ENCODE assay signal across 12 mouse cellular contexts in genomic region chr1:86379161-86379569, GRCm38 (mm10). TPM values are rescaled to one million over a fixed set of nuclear protein-coding genes. Genes with fewer than 3 reads are reported as not detected.
A peak's percentile ranks its signal among the peaks of the same experiment; 100 is the strongest.
DNase-seq lines count a peak whose midpoint lies in the region; ATAC-seq lines count a peak whose summit lies in the region.
"Had no signal": no experiment of that assay in that cellular context is flagged by ENCODE, and none has a peak within 500 bp of the region (broad histone marks: within the 10 kb centered on the region; RNA-seq: fewer than 3 reads in every experiment).

No protein-coding gene starts in this region.

- no peaks in the 10 kb centered on the region for H3K36me3 ChIP-seq in hindbrain, embryonic 12.5 days
- H3K36me3 ChIP-seq in hindbrain, embryonic 14.5 days (replicated peaks; ENCODE audit: control insufficient read depth, insufficient read depth): no peaks in the 10 kb centered on the region
- H3K36me3 ChIP-seq in heart, embryonic 15.5 days: no peaks in the 10 kb centered on the region
- H3K36me3 ChIP-seq: forebrain, embryonic 12.5 days; lung, embryonic 15.5 days had no signal

- DNase-seq in hindbrain, embryonic 14.5 days (ENCODE audit: low spot score): no peak
- DNase-seq in brain, adult 2 months (ENCODE audit: low read depth, low spot score): peak; percentile 57
- peak; percentile 25 to 44 for DNase-seq in right cerebral cortex, adult 2 months (ENCODE audit: low spot score in 2 of 2)
- DNase-seq in adrenal gland, postnatal 4 days (ENCODE audit: low spot score in 2 of 2): no peak
- DNase-seq in urinary bladder, postnatal 36 days (ENCODE audit: low spot score in 2 of 2): no peak
- DNase-seq: adrenal gland, adult 2 months; cerebellum, postnatal 25 days had no signal

- H3K4me3 ChIP-seq in hindbrain, embryonic 12.5 days: no peak overlapping the region
- H3K4me3 ChIP-seq in hindbrain, embryonic 14.5 days (replicated peaks; ENCODE audit: low read length): no peak overlapping the region
- H3K4me3 ChIP-seq in heart, embryonic 15.5 days: 0 out of 2 replicates have a peak overlapping the region, but pooled peaks have one; percentile 20
- H3K4me3 ChIP-seq: forebrain, embryonic 12.5 days; lung, embryonic 15.5 days had no signal

- 81% methylated on average over 9 of the region's 9 CpGs for WGBS in hindbrain, embryonic 12.5 days
- 80% methylated on average over 9 of the region's 9 CpGs for WGBS in hindbrain, embryonic 14.5 days
- 27% methylated on average over 9 of the region's 9 CpGs for WGBS in heart, embryonic 15.5 days

- no peaks in the 10 kb centered on the region for H3K9me3 ChIP-seq in hindbrain, embryonic 12.5 days (replicated peaks)
- H3K9me3 ChIP-seq in hindbrain, embryonic 14.5 days (ENCODE audit: control insufficient read depth, low read length): no peaks in the 10 kb centered on the region
- H3K9me3 ChIP-seq in heart, embryonic 15.5 days (replicated peaks): no peaks in the 10 kb centered on the region
- H3K9me3 ChIP-seq: forebrain, embryonic 12.5 days; lung, embryonic 15.5 days had no signal

- no peak overlapping the region for H3K4me2 ChIP-seq in hindbrain, embryonic 12.5 days (replicated peaks)
- no peak overlapping the region for H3K4me2 ChIP-seq in hindbrain, embryonic 14.5 days (replicated peaks)
- H3K4me2 ChIP-seq in heart, embryonic 15.5 days: peak overlapping the region; percentile 48
- H3K4me2 ChIP-seq: forebrain, embryonic 12.5 days; lung, embryonic 15.5 days had no signal

- H3K9ac ChIP-seq in hindbrain, embryonic 12.5 days: no peak overlapping the region
- no peak overlapping the region for H3K9ac ChIP-seq in hindbrain, embryonic 14.5 days
- H3K9ac ChIP-seq in heart, embryonic 15.5 days: no peak overlapping the region
- H3K9ac ChIP-seq: forebrain, embryonic 12.5 days; lung, embryonic 15.5 days had no signal

- peak overlapping the region; percentile 35; the same call in 1 of the 2 replicates for H3K27ac ChIP-seq in hindbrain, embryonic 12.5 days
- no peak overlapping the region for H3K27ac ChIP-seq in hindbrain, embryonic 14.5 days
- H3K27ac ChIP-seq in heart, embryonic 15.5 days: peak overlapping the region; percentile 81
- H3K27ac ChIP-seq: forebrain, embryonic 12.5 days; lung, embryonic 15.5 days had no signal

- no peak for ATAC-seq in hindbrain, embryonic 12.5 days (ENCODE audit: low FRiP score)
- ATAC-seq in hindbrain, embryonic 14.5 days (ENCODE audit: low FRiP score): no peak
- no peak; the same call in 1 of the 2 replicates for ATAC-seq in heart, embryonic 15.5 days (replicated peaks; ENCODE audit: insufficient number of reproducible peaks, insufficient read depth, low FRiP score, low read depth)

- H3K4me1 ChIP-seq in hindbrain, embryonic 12.5 days: no peaks in the 10 kb centered on the region
- H3K4me1 ChIP-seq in hindbrain, embryonic 14.5 days (replicated peaks; ENCODE audit: control insufficient read depth, insufficient read depth, low read length): no peaks in the 10 kb centered on the region
- H3K4me1 ChIP-seq in heart, embryonic 15.5 days (replicated peaks): peaks cover 41% of the 10 kb centered on the region
- H3K4me1 ChIP-seq: forebrain, embryonic 12.5 days had no signal

- H3K27me3 ChIP-seq in hindbrain, embryonic 12.5 days: no peaks in the 10 kb centered on the region
- H3K27me3 ChIP-seq in hindbrain, embryonic 14.5 days (ENCODE audit: control insufficient read depth, insufficient read depth, low read length): no peaks in the 10 kb centered on the region
- no peaks in the 10 kb centered on the region for H3K27me3 ChIP-seq in heart, embryonic 15.5 days
- H3K27me3 ChIP-seq: forebrain, embryonic 12.5 days; lung, embryonic 15.5 days had no signal

RNA-seq across cellular contexts. Expression of gene Ncl, which starts 20.0 kb away (rescaled TPM):
- 345 and 366 TPM in 2 replicates for polyA plus RNA-seq in hindbrain, embryonic 12.5 days (2016; fragmentation: Nextera tagmentation; extraction: Ambion mirVana)
- 144 and 145 TPM in 2 replicates for polyA plus RNA-seq in hindbrain, embryonic 14.5 days (2014; fragmentation: Nextera tagmentation; extraction: Ambion mirVana)
- polyA plus RNA-seq in heart, embryonic 15.5 days (2015; fragmentation: Nextera tagmentation; extraction: Ambion mirVana): 219 and 239 TPM in 2 replicates
- 100 to 1,000 TPM; 335 to 347 TPM for total RNA-seq in adrenal gland, postnatal 4 days (2021)

RNA-seq across cellular contexts. Expression of gene Nmur1, which starts 46.9 kb away (rescaled TPM):
- 0.23 TPM in 1 of 2 replicates, not detected in the other for polyA plus RNA-seq in hindbrain, embryonic 12.5 days (2016; fragmentation: Nextera tagmentation; extraction: Ambion mirVana)
- polyA plus RNA-seq in hindbrain, embryonic 14.5 days (2014; fragmentation: Nextera tagmentation; extraction: Ambion mirVana): not detected in 2 replicates
- polyA plus RNA-seq in heart, embryonic 15.5 days (2015; fragmentation: Nextera tagmentation; extraction: Ambion mirVana): not detected in 2 replicates
- total RNA-seq in adrenal gland, postnatal 4 days (2021): not detected
- total RNA-seq: adrenal gland, adult 2 months; layer of hippocampus, adult 18-20 months had no signal
- polyA plus RNA-seq: forebrain, embryonic 12.5 days had no signal

RNA-seq across cellular contexts. Expression of gene Tex44, which starts 47.0 kb away (rescaled TPM):
- not detected in 2 replicates for polyA plus RNA-seq in hindbrain, embryonic 12.5 days (2016; fragmentation: Nextera tagmentation; extraction: Ambion mirVana)
- polyA plus RNA-seq in hindbrain, embryonic 14.5 days (2014; fragmentation: Nextera tagmentation; extraction: Ambion mirVana): not detected in 2 replicates
- polyA plus RNA-seq in heart, embryonic 15.5 days (2015; fragmentation: Nextera tagmentation; extraction: Ambion mirVana): not detected in 2 replicates
- not detected for total RNA-seq in adrenal gland, postnatal 4 days (2021)
- total RNA-seq: adrenal gland, adult 2 months; layer of hippocampus, adult 18-20 months had no signal
- polyA plus RNA-seq: adrenal gland, adult 2 months; forebrain, embryonic 12.5 days; lung, embryonic 15.5 days had no signal

Comparison
In these comparisons a context has a peak if more than half of its experiments do, and no peak if none do; other contexts are left out.
1. DNase-seq: peak in brain, adult 2 months (single experiment) and right cerebral cortex, adult 2 months (2 of 2); none in hindbrain, embryonic 14.5 days (single experiment), adrenal gland, postnatal 4 days (0 of 2) and urinary bladder, postnatal 36 days (0 of 2).